Mouse (Mus musculus): ENCODE measurements at regions not wholly inside any gene's neighbourhood (a gene's known extent, or its start where the extent isn't known, plus 50 kb on each side); places are given as distances from the start of the nearest gene placed in this dataset.

- whole genome bisulfite sequencing = 78% methylated on average over 5 of the region's 5 CpGs
- DNase-seq (ENCODE audit: low spot score) = no peak
- H3K4me2 ChIP-seq (replicated peaks; ENCODE audit: low read depth, low read length) = no peak overlapping the region
- no peak overlapping the region for H3K27ac ChIP-seq (ENCODE audit: low read depth, low read length)
- no peaks in the 10 kb centered on the region for H3K27me3 ChIP-seq (ENCODE audit: control insufficient read depth, insufficient read depth, low read length)
- no peak overlapping the region for H3K9ac ChIP-seq (ENCODE audit: low read depth, low read length)
- no peaks in the 10 kb centered on the region for H3K36me3 ChIP-seq (ENCODE audit: control insufficient read depth, insufficient read depth, low read length)
- no peaks in the 10 kb centered on the region for H3K4me1 ChIP-seq (replicated peaks; ENCODE audit: control insufficient read depth, insufficient read depth, low read length)
- no peak overlapping the region for H3K4me3 ChIP-seq (ENCODE audit: low read depth, low read length)
- no peaks in the 10 kb centered on the region for H3K9me3 ChIP-seq (ENCODE audit: control insufficient read depth, low read length)
- ATAC-seq (ENCODE audit: low FRiP score) = no peak
Measured at GRCm38 (mm10) chr6:53765302-53765701, 55.3 kb downstream of the Tril start.

GRCm38 (mm10) chr6:53762586-53762985, 58.0 kb downstream of the Tril start:
- DNase-seq (ENCODE audit: low spot score) (no peak), ATAC-seq (ENCODE audit: low FRiP score) (no peak)
- Histone ChIP-seq H3K4me2 (replicated peaks; ENCODE audit: low read depth, low read length) (no peak overlapping the region), H3K9ac (ENCODE audit: low read depth, low read length) (no peak overlapping the region), H3K9me3 (ENCODE audit: control insufficient read depth, low read length) (no peaks in the 10 kb centered on the region), H3K27ac (ENCODE audit: low read depth, low read length) (no peak overlapping the region), H3K4me1 (replicated peaks; ENCODE audit: control insufficient read depth, insufficient read depth, low read length) (no peaks in the 10 kb centered on the region), H3K27me3 (ENCODE audit: control insufficient read depth, insufficient read depth, low read length) (no peaks in the 10 kb centered on the region), H3K36me3 (ENCODE audit: control insufficient read depth, insufficient read depth, low read length) (no peaks in the 10 kb centered on the region), H3K4me3 (ENCODE audit: low read depth, low read length) (no peak overlapping the region)
- 62% methylated on average over 9 of the region's 9 CpGs for WGBS

GRCm38 (mm10) chr6:53760651-53761058, 60.0 kb downstream of the Tril start:
- Histone ChIP-seq H3K27ac (ENCODE audit: low read depth, low read length) (no peak overlapping the region), H3K9me3 (ENCODE audit: control insufficient read depth, low read length) (no peaks in the 10 kb centered on the region), H3K4me3 (ENCODE audit: low read depth, low read length) (no peak overlapping the region), H3K4me2 (replicated peaks; ENCODE audit: low read depth, low read length) (no peak overlapping the region), H3K4me1 (replicated peaks; ENCODE audit: control insufficient read depth, insufficient read depth, low read length) (no peaks in the 10 kb centered on the region), H3K9ac (ENCODE audit: low read depth, low read length) (0 out of 2 replicates have a peak overlapping the region, but pooled peaks have one; percentile 15), H3K27me3 (ENCODE audit: control insufficient read depth, insufficient read depth, low read length) (no peaks in the 10 kb centered on the region), H3K36me3 (ENCODE audit: control insufficient read depth, insufficient read depth, low read length) (no peaks in the 10 kb centered on the region)
- DNase-seq (ENCODE audit: low spot score) = peak; percentile 39
- 9% methylated on average over 6 of the region's 6 CpGs for WGBS
- ATAC-seq (ENCODE audit: low FRiP score) = no peak

GRCm38 (mm10) chr6:53759686-53760306, 60.8 kb downstream of the Tril start:
- no peak for DNase-seq (ENCODE audit: low spot score)
- 68% methylated on average over 3 of the region's 3 CpGs for WGBS
- Histone ChIP-seq H3K4me2 (replicated peaks; ENCODE audit: low read depth, low read length) (no peak overlapping the region), H3K27me3 (ENCODE audit: control insufficient read depth, insufficient read depth, low read length) (no peaks in the 10 kb centered on the region), H3K4me3 (ENCODE audit: low read depth, low read length) (no peak overlapping the region), H3K27ac (ENCODE audit: low read depth, low read length) (no peak overlapping the region), H3K9me3 (ENCODE audit: control insufficient read depth, low read length) (no peaks in the 10 kb centered on the region), H3K4me1 (replicated peaks; ENCODE audit: control insufficient read depth, insufficient read depth, low read length) (no peaks in the 10 kb centered on the region), H3K9ac (ENCODE audit: low read depth, low read length) (no peak overlapping the region), H3K36me3 (ENCODE audit: control insufficient read depth, insufficient read depth, low read length) (no peaks in the 10 kb centered on the region)
- no peak for ATAC-seq (ENCODE audit: low FRiP score)

- no peak overlapping the region for H3K9ac ChIP-seq (ENCODE audit: low read depth, low read length)
- no peaks in the 10 kb centered on the region for H3K4me1 ChIP-seq (replicated peaks; ENCODE audit: control insufficient read depth, insufficient read depth, low read length)
- H3K27ac ChIP-seq (ENCODE audit: low read depth, low read length) = no peak overlapping the region
- no peak overlapping the region for H3K4me2 ChIP-seq (replicated peaks; ENCODE audit: low read depth, low read length)
- no peaks in the 10 kb centered on the region for H3K27me3 ChIP-seq (ENCODE audit: control insufficient read depth, insufficient read depth, low read length)
- H3K36me3 ChIP-seq (ENCODE audit: control insufficient read depth, insufficient read depth, low read length) = no peaks in the 10 kb centered on the region
- ATAC-seq (ENCODE audit: low FRiP score) = no peak
- H3K4me3 ChIP-seq (ENCODE audit: low read depth, low read length) = no peak overlapping the region
- H3K9me3 ChIP-seq (ENCODE audit: control insufficient read depth, low read length) = no peaks in the 10 kb centered on the region
- no peak for DNase-seq (ENCODE audit: low spot score)
- WGBS = 89% methylated on average over 3 of the region's 3 CpGs
Measured at GRCm38 (mm10) chr6:53754366-53754765, 66.3 kb downstream of the Tril start.

- ATAC-seq (ENCODE audit: low FRiP score) = no peak
- no peaks in the 10 kb centered on the region for H3K4me1 ChIP-seq (replicated peaks; ENCODE audit: control insufficient read depth, insufficient read depth, low read length)
- H3K9me3 ChIP-seq (ENCODE audit: control insufficient read depth, low read length) = no peaks in the 10 kb centered on the region
- no peaks in the 10 kb centered on the region for H3K36me3 ChIP-seq (ENCODE audit: control insufficient read depth, insufficient read depth, low read length)
- 89% methylated on average over 6 of the region's 6 CpGs for WGBS
- H3K27me3 ChIP-seq (ENCODE audit: control insufficient read depth, insufficient read depth, low read length) = no peaks in the 10 kb centered on the region
- H3K9ac ChIP-seq (ENCODE audit: low read depth, low read length) = no peak overlapping the region
- no peak for DNase-seq (ENCODE audit: low spot score)
- H3K4me3 ChIP-seq (ENCODE audit: low read depth, low read length) = no peak overlapping the region
- no peak overlapping the region for H3K4me2 ChIP-seq (replicated peaks; ENCODE audit: low read depth, low read length)
- no peak overlapping the region for H3K27ac ChIP-seq (ENCODE audit: low read depth, low read length)
Measured at GRCm38 (mm10) chr6:53750539-53750938, 70.1 kb downstream of the Tril start.
